Mouse (Mus musculus): ENCODE results near the gene Olfr464. TPM values are rescaled to one million over a fixed set of nuclear protein-coding genes. Genes with fewer than 3 reads are reported as not detected.

Gene Olfr464
- polyA plus RNA-seq, 1 experiment from 2014 or later: not detected

DNA sequence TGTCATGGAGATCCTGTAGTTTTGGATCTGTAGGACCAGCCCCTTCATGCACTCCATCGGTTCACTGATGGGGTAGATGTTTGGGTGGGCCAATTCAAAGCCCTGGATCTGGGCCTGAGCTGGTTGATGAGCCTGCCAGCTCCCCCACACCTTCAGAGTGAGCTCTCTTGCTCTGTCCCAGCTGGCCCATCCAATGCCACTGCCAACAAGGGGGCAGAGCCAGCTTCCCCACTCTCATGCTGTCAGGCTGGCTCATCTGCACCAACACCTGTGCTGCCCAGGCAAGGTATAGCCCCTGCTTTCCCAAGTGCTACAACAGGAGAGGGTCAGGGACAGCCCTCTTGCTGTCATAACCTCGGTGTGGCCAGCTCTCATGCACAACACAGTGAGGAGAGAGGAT is 13.0 kb upstream of the Olfr464 start:
- H3K4me1 ChIP-seq (ENCODE audit: control insufficient read depth, insufficient read depth, low read length): no peaks in the 10 kb centered on the region
- WGBS: 78% methylated on average over 2 of the region's 2 CpGs
- H3K9ac ChIP-seq (ENCODE audit: low read depth, low read length): no peak overlapping the region
- H3K9me3 ChIP-seq (ENCODE audit: control insufficient read depth, low read length): no peaks in the 10 kb centered on the region
- no peak for ATAC-seq (ENCODE audit: low FRiP score, low TSS enrichment)
- H3K4me2 ChIP-seq (replicated peaks; ENCODE audit: low read depth, low read length): no peak overlapping the region
- H3K36me3 ChIP-seq (ENCODE audit: control insufficient read depth, insufficient read depth, low read length): no peaks in the 10 kb centered on the region
- H3K27me3 ChIP-seq (ENCODE audit: control insufficient read depth, insufficient read depth, low read length): no peaks in the 10 kb centered on the region
- H3K4me3 ChIP-seq (ENCODE audit: low read length): no peak overlapping the region
- H3K27ac ChIP-seq (ENCODE audit: low read depth, low read length): no peak overlapping the region

DNA sequence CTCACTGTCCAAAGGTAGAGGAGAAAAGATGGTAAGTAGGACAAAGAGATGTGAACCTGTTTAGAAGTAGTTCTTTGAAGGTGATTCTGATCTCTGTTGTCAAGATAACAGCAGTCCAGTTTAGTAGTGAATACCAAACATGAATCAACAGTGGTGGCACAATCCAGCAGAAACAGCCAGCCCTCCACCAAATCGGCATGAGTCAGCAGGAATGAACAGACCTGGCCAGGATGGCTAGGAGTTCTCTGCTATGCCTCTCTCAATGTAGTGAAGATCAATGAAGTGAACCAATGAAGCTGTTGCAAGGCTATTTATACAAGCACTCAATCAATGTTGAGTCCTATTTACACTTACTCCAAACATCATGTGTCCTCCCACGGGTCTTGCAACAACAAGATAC is 9.6 kb upstream of the Olfr464 start:
- WGBS: 88% methylated on average over 2 of the region's 2 CpGs
- Histone ChIP-seq H3K9me3 (ENCODE audit: control insufficient read depth, low read length) (no peaks in the 10 kb centered on the region), H3K27ac (ENCODE audit: low read depth, low read length) (no peak overlapping the region), H3K9ac (ENCODE audit: low read depth, low read length) (no peak overlapping the region), H3K4me3 (ENCODE audit: low read length) (no peak overlapping the region), H3K4me2 (replicated peaks; ENCODE audit: low read depth, low read length) (no peak overlapping the region), H3K4me1 (ENCODE audit: control insufficient read depth, insufficient read depth, low read length) (no peaks in the 10 kb centered on the region), H3K36me3 (ENCODE audit: control insufficient read depth, insufficient read depth, low read length) (no peaks in the 10 kb centered on the region), H3K27me3 (ENCODE audit: control insufficient read depth, insufficient read depth, low read length) (no peaks in the 10 kb centered on the region)
- ATAC-seq (ENCODE audit: low FRiP score, low TSS enrichment): no peak

DNA sequence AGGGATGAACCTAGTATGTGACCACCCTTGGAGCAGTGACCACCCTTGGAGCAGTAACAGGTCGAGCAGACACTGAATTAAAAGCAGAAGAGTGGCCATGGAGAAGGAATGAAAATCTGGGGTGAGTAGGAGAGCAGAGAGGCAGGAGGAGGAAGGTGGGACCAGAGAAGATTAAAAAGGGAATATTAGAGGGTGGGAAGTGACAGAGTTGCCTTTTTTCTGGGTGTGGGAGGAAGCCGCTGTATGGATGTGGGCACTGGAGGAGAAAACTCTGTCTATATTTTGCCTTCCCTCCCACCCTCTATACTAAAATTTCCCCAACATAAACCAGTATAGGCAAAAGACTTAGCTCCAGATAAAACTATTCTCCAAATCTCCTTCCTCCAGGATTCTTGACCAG is 466 bp downstream of the Olfr464 start:
- H3K27ac ChIP-seq (ENCODE audit: low read depth, low read length): no peak overlapping the region
- no peak overlapping the region for H3K9ac ChIP-seq (ENCODE audit: low read depth, low read length)
- 65% methylated on average over 2 of the region's 2 CpGs for WGBS
- H3K9me3 ChIP-seq (ENCODE audit: control insufficient read depth, low read length): no peaks in the 10 kb centered on the region
- no peaks in the 10 kb centered on the region for H3K36me3 ChIP-seq (ENCODE audit: control insufficient read depth, insufficient read depth, low read length)
- H3K27me3 ChIP-seq (ENCODE audit: control insufficient read depth, insufficient read depth, low read length): no peaks in the 10 kb centered on the region
- ATAC-seq (ENCODE audit: low FRiP score, low TSS enrichment): no peak
- no peak overlapping the region for H3K4me3 ChIP-seq (ENCODE audit: low read length)
- H3K4me2 ChIP-seq (replicated peaks; ENCODE audit: low read depth, low read length): no peak overlapping the region
- H3K4me1 ChIP-seq (ENCODE audit: control insufficient read depth, insufficient read depth, low read length): no peaks in the 10 kb centered on the region

DNA sequence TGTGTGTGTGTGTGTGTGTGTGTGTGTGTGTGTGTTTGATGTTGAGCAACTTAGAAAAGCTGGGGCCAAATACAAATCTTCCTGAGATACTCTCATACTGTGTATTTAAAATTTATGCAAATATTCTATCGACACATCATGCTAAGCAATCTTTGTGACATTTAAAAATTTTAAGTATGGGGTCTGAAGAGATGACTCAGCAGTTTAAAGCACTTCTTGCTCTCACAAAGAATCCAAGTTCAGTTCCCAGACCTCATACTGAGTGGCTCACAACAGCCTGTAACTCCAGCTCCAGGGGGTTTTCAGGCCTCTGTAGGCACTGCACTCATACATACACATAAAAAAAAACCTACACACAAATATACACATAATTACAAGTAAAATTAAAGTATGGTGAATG is 4.8 kb downstream of the Olfr464 start:
- no peaks in the 10 kb centered on the region for H3K9me3 ChIP-seq (ENCODE audit: control insufficient read depth, low read length)
- H3K36me3 ChIP-seq (ENCODE audit: control insufficient read depth, insufficient read depth, low read length): no peaks in the 10 kb centered on the region
- ATAC-seq (ENCODE audit: low FRiP score, low TSS enrichment): no peak
- H3K27ac ChIP-seq (ENCODE audit: low read depth, low read length): no peak overlapping the region
- no peak overlapping the region for H3K9ac ChIP-seq (ENCODE audit: low read depth, low read length)
- no peaks in the 10 kb centered on the region for H3K4me1 ChIP-seq (ENCODE audit: control insufficient read depth, insufficient read depth, low read length)
- 90% methylated on average over 1 of the region's 1 CpGs for WGBS
- H3K4me3 ChIP-seq (ENCODE audit: low read length): no peak overlapping the region
- no peak overlapping the region for H3K4me2 ChIP-seq (replicated peaks; ENCODE audit: low read depth, low read length)
- H3K27me3 ChIP-seq (ENCODE audit: control insufficient read depth, insufficient read depth, low read length): no peaks in the 10 kb centered on the region

DNA sequence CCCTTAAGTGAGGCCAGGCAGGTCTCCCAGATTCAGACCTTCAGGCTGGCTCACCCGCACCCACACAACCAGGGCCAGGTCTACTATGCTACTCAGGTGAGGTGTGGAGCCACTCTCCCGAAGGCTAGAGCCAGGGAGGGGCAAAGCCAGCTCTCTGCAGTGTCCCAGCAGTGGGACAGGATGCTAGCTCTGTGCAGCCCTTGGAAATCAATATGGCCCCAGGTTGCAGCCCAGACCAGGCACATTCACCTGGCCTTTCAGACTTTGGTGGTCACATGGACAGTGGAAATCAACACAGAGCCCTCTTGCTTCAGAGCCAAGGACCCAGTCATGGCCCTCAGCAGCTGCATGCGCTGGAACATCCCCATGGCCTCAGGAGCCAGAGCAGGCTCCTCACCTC is 16.4 kb downstream of the Olfr464 start:
- Histone ChIP-seq H3K36me3 (ENCODE audit: control insufficient read depth, insufficient read depth, low read length) (no peaks in the 10 kb centered on the region), H3K4me2 (replicated peaks; ENCODE audit: low read depth, low read length) (no peak overlapping the region), H3K4me1 (ENCODE audit: control insufficient read depth, insufficient read depth, low read length) (no peaks in the 10 kb centered on the region), H3K9ac (ENCODE audit: low read depth, low read length) (no peak overlapping the region), H3K9me3 (ENCODE audit: control insufficient read depth, low read length) (no peaks in the 10 kb centered on the region), H3K27ac (ENCODE audit: low read depth, low read length) (no peak overlapping the region), H3K4me3 (ENCODE audit: low read length) (no peak overlapping the region), H3K27me3 (ENCODE audit: control insufficient read depth, insufficient read depth, low read length) (no peaks in the 10 kb centered on the region)
- no peak for ATAC-seq (ENCODE audit: low FRiP score, low TSS enrichment)
- 87% methylated on average over 3 of the region's 3 CpGs for WGBS

DNA sequence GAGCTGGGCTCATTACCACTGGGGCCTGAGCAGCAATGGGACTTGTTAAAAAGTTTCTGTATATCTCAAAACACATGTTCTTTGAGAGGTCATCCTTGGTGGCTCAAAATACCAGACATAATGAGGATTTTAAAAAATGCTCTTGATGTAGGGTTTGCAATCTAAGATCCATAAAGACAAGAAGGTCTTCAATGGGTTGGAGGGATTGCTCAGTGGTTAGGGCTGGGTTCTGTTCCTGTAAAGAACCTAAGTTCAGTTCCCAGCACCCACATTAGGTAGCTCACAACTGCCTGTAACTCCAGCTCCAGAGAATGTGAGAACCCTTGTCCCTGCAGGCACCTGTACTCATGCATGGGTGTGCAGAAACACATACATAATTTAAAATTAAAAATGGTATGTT is 23.5 kb downstream of the Olfr464 start, which contains the start of gene Olfr463:
Gene Olfr463 (minus strand): TSS at position 101 of the 400 bp plus-strand sequence.
- Histone ChIP-seq H3K36me3 (ENCODE audit: control insufficient read depth, insufficient read depth, low read length) (no peaks in the 10 kb centered on the region), H3K27ac (ENCODE audit: low read depth, low read length) (no peak within 1 kb of the TSS), H3K27me3 (ENCODE audit: control insufficient read depth, insufficient read depth, low read length) (no peaks in the 10 kb centered on the region), H3K4me3 (ENCODE audit: low read length) (no peak within 1 kb of the TSS), H3K4me2 (replicated peaks; ENCODE audit: low read depth, low read length) (no peak within 1 kb of the TSS), H3K9me3 (ENCODE audit: control insufficient read depth, low read length) (no peaks in the 10 kb centered on the region), H3K4me1 (ENCODE audit: control insufficient read depth, insufficient read depth, low read length) (no peaks in the 10 kb centered on the region), H3K9ac (ENCODE audit: low read depth, low read length) (no peak within 1 kb of the TSS)
- no peak for ATAC-seq (ENCODE audit: low FRiP score, low TSS enrichment)

DNA sequence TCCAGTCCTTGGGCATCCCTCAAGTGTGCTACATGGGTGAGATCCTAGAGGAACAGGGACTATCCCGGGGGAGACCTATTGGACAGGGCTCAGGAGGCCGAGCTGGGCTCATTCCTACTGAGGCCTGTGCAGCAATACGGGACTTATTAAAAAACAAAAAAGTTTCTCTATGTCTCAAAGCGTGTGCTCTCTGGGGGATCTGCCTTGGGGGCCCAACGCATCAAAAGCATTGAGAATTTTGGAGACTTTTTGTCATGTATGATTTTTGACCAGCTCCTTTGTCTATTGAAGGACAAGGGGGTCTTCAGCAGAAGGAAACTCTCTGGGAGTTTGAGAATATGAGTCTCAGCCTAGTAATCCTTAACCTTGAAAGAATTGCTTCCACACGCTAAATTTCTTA is 28.6 kb downstream of the Olfr464 start, which contains the start of gene Olfr462:
Gene Olfr462 (minus strand): TSS at position 101 of the 400 bp plus-strand sequence.
- H3K27me3 ChIP-seq (ENCODE audit: control insufficient read depth, insufficient read depth, low read length): no peaks in the 10 kb centered on the region
- H3K4me3 ChIP-seq (ENCODE audit: low read length): no peak within 1 kb of the TSS
- no peak within 1 kb of the TSS for H3K4me2 ChIP-seq (replicated peaks; ENCODE audit: low read depth, low read length)
- H3K4me1 ChIP-seq (ENCODE audit: control insufficient read depth, insufficient read depth, low read length): no peaks in the 10 kb centered on the region
- ATAC-seq (ENCODE audit: low FRiP score, low TSS enrichment): no peak
- no peaks in the 10 kb centered on the region for H3K9me3 ChIP-seq (ENCODE audit: control insufficient read depth, low read length)
- no peak within 1 kb of the TSS for H3K9ac ChIP-seq (ENCODE audit: low read depth, low read length)
- 89% methylated on average over 6 of the region's 6 CpGs for WGBS
- no peak within 1 kb of the TSS for H3K27ac ChIP-seq (ENCODE audit: low read depth, low read length)
- H3K36me3 ChIP-seq (ENCODE audit: control insufficient read depth, insufficient read depth, low read length): no peaks in the 10 kb centered on the region

DNA sequence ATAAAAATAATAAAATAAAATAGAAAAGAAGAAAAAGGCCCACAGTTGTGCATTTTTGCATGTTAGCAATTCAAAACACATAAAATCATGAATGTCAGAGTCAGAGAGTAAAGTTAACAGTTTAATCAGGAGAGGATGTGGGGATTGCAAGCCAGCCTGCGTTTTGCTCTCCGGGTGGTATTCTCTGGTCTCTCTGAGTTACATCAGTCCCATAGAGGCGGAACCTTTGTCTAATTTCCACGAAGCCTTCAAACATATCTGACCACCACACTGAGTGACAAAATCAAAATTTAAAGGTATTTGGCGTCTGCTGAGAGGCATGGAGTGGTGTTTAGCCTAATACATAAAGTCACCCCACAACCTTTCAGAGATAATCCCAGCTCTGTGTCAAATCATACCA is 35.9 kb downstream of the Olfr464 start:
- Histone ChIP-seq H3K27me3 (ENCODE audit: control insufficient read depth, insufficient read depth, low read length) (no peaks in the 10 kb centered on the region), H3K4me1 (ENCODE audit: control insufficient read depth, insufficient read depth, low read length) (no peaks in the 10 kb centered on the region), H3K4me3 (ENCODE audit: low read length) (no peak overlapping the region), H3K9ac (ENCODE audit: low read depth, low read length) (no peak overlapping the region), H3K27ac (ENCODE audit: low read depth, low read length) (no peak overlapping the region), H3K4me2 (replicated peaks; ENCODE audit: low read depth, low read length) (no peak overlapping the region), H3K9me3 (ENCODE audit: control insufficient read depth, low read length) (no peaks in the 10 kb centered on the region), H3K36me3 (ENCODE audit: control insufficient read depth, insufficient read depth, low read length) (no peaks in the 10 kb centered on the region)
- 73% methylated on average over 5 of the region's 5 CpGs for WGBS
- no peak for ATAC-seq (ENCODE audit: low FRiP score, low TSS enrichment)

DNA sequence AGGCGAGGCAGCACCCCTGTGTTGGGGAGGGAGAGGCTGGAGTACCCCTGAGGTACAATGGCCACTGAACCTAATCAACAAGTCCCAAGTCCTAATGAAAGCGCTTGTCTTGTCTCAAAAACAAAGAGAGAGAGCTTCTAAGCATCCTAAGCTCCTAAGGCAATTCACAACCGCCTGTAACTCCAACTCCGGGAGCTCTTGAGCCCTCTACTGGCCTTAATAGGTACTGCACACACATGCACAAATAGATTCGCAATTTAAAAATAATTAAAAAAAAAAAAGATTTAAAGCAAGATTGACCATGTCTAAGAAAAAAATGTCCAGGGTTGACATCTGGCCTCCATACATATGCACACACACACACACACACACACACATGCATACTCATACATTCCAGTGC is 37.3 kb downstream of the Olfr464 start:
- Histone ChIP-seq H3K4me2 (replicated peaks; ENCODE audit: low read depth, low read length) (no peak overlapping the region), H3K9me3 (ENCODE audit: control insufficient read depth, low read length) (no peaks in the 10 kb centered on the region), H3K4me3 (ENCODE audit: low read length) (no peak overlapping the region), H3K36me3 (ENCODE audit: control insufficient read depth, insufficient read depth, low read length) (no peaks in the 10 kb centered on the region), H3K9ac (ENCODE audit: low read depth, low read length) (no peak overlapping the region), H3K27ac (ENCODE audit: low read depth, low read length) (no peak overlapping the region), H3K27me3 (ENCODE audit: control insufficient read depth, insufficient read depth, low read length) (no peaks in the 10 kb centered on the region), H3K4me1 (ENCODE audit: control insufficient read depth, insufficient read depth, low read length) (no peaks in the 10 kb centered on the region)
- WGBS: 43% methylated on average over 5 of the region's 5 CpGs
- ATAC-seq (ENCODE audit: low FRiP score, low TSS enrichment): no peak

DNA sequence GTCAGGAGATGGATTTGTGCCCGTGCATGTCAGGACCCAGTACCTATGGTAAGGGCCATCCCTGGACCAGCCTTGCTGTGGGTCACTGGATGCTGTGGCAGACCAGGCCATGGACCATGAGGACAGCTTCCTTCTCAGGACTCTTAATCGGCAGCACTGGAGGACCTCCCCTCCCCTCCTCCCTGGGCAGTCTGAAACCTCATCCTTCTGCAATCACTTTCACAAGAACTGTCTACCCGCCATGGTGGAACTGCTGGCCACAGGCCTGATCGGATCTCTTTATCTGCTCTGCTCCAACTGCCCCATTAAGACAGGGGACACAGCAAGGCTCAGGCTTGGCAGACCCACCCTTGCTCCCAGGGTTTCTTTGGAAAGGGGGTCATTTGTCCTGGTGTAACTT is 39.1 kb downstream of the Olfr464 start:
- no peak overlapping the region for H3K4me2 ChIP-seq (replicated peaks; ENCODE audit: low read depth, low read length)
- no peak overlapping the region for H3K9ac ChIP-seq (ENCODE audit: low read depth, low read length)
- no peaks in the 10 kb centered on the region for H3K36me3 ChIP-seq (ENCODE audit: control insufficient read depth, insufficient read depth, low read length)
- 65% methylated on average over 4 of the region's 4 CpGs for WGBS
- H3K4me1 ChIP-seq (ENCODE audit: control insufficient read depth, insufficient read depth, low read length): no peaks in the 10 kb centered on the region
- H3K27ac ChIP-seq (ENCODE audit: low read depth, low read length): no peak overlapping the region
- no peak for ATAC-seq (ENCODE audit: low FRiP score, low TSS enrichment)
- H3K4me3 ChIP-seq (ENCODE audit: low read length): no peak overlapping the region
- H3K27me3 ChIP-seq (ENCODE audit: control insufficient read depth, insufficient read depth, low read length): no peaks in the 10 kb centered on the region
- H3K9me3 ChIP-seq (ENCODE audit: control insufficient read depth, low read length): no peaks in the 10 kb centered on the region
